Mouse (Mus musculus) urinary bladder, postnatal 4 days (tissue): ENCODE results near the gene Gas2l3.

Experiments
- DNase-seq, 2 experiments: peaks; one replicate each; pipeline ENCODE4 v3.0.0; 2021 to 2022; ENCODE audit warnings: low spot score in 2 of 2

Gas2l3 gene

GRCm38 (mm10) chr10:89444381-89444780 is 614 bp upstream of the Gas2l3 start:
- no peak for DNase-seq

GRCm38 (mm10) chr10:89443115-89443622 is 598 bp downstream of the Gas2l3 start:
- DNase-seq = no peak

GRCm38 (mm10) chr10:89442640-89443039 is 1.1 kb downstream of the Gas2l3 start:
- DNase-seq = no peak

- no peak for DNase-seq
Observed at GRCm38 (mm10) chr10:89441961-89442360, 1.8 kb downstream of the Gas2l3 start.

GRCm38 (mm10) chr10:89439380-89439779 is 4.4 kb downstream of the Gas2l3 start:
- no peak for DNase-seq

GRCm38 (mm10) chr10:89437996-89438395 is 5.8 kb downstream of the Gas2l3 start:
- no peak for DNase-seq

- DNase-seq = no peak
Observed at GRCm38 (mm10) chr10:89437472-89437871, 6.3 kb downstream of the Gas2l3 start.

GRCm38 (mm10) chr10:89435920-89436319 is 7.8 kb downstream of the Gas2l3 start:
- DNase-seq = no peak

- no peak for DNase-seq
Observed at GRCm38 (mm10) chr10:89435413-89435812, 8.4 kb downstream of the Gas2l3 start.

- DNase-seq = no peak
Observed at GRCm38 (mm10) chr10:89434509-89435210, 9.1 kb downstream of the Gas2l3 start.

GRCm38 (mm10) chr10:89432743-89433142 is 11.0 kb downstream of the Gas2l3 start:
- DNase-seq = no peak

- no peak for DNase-seq
Observed at GRCm38 (mm10) chr10:89430751-89431150, 13.0 kb downstream of the Gas2l3 start.

- no peak for DNase-seq
Observed at GRCm38 (mm10) chr10:89424800-89425393, 18.9 kb downstream of the Gas2l3 start.

GRCm38 (mm10) chr10:89424217-89424616 is 19.6 kb downstream of the Gas2l3 start:
- DNase-seq = no peak

GRCm38 (mm10) chr10:89423164-89423778 is 20.5 kb downstream of the Gas2l3 start:
- no peak for DNase-seq

- no peak for DNase-seq
Observed at GRCm38 (mm10) chr10:89422504-89423158, 21.1 kb downstream of the Gas2l3 start.

GRCm38 (mm10) chr10:89417966-89418365 is 25.8 kb downstream of the Gas2l3 start:
- no peak for DNase-seq

- DNase-seq = no peak
Observed at GRCm38 (mm10) chr10:89415478-89415877, 28.3 kb downstream of the Gas2l3 start.

GRCm38 (mm10) chr10:89407551-89407950 is 36.2 kb downstream of the Gas2l3 start:
- DNase-seq = no peak

- no peak for DNase-seq
Observed at GRCm38 (mm10) chr10:89406733-89407484, 36.9 kb downstream of the Gas2l3 start.

GRCm38 (mm10) chr10:89404936-89405335 is 38.8 kb downstream of the Gas2l3 start:
- DNase-seq = no peak
